Mouse (Mus musculus) liver, embryonic 14.5 days (tissue): ENCODE measurements at regions not wholly inside any gene's neighbourhood (a gene's known extent, or its start where the extent isn't known, plus 50 kb on each side); places are given as distances from the start of the nearest gene placed in this dataset.

ENCODE experiments used
- ATAC-seq: fragments of 200-750 bp; cut with Nextera tagmentation; 2 replicates; pipeline ENCODE4 v1.8.0; 2017; ENCODE audit warnings: moderate number of reproducible peaks, mild to moderate bottlenecking, moderate library complexity; ENCODE audit not compliant: insufficient read depth
- DNase-seq, 3 experiments: peaks; one replicate each; pipeline ENCODE4 v3.0.0-alpha.2; 2012 to 2013; ENCODE audit warnings: low read depth in 3 of 3, low spot score in 3 of 3
- H3K27ac ChIP-seq: fragments of 300-500 bp; sonication (generic); 2 replicates; pipeline ENCODE4 v1.5.1; 2014; ENCODE audit warnings: moderate library complexity, mild to moderate bottlenecking, control low read depth, inconsistent platforms
- H3K27me3 ChIP-seq: fragments of 300-500 bp; sonication (generic); 2 replicates; pipeline ENCODE4 v1.6.1; 2014; ENCODE audit warnings: mild to moderate bottlenecking, low read length, moderate library complexity; ENCODE audit not compliant: control insufficient read depth, insufficient read depth
- H3K36me3 ChIP-seq: fragments of 300-500 bp; sonication (generic); replicated peaks from 2 replicates; pipeline ENCODE4 v1.6.1; 2014; ENCODE audit warnings: low read depth; ENCODE audit not compliant: control insufficient read depth, insufficient read depth
- H3K4me1 ChIP-seq, 2 experiments: fragments of 200-500 bp in 1 of 2; fragments of 300-500 bp in 1 of 2; sonication (generic) in 1 of 2; replicated peaks; 2 replicates each; pipeline ENCODE4 v1.6.1; 2012 to 2014; ENCODE audit warnings: antibody characterized with exemption in 1 of 2, inconsistent platforms in 1 of 2, low read length in 1 of 2; ENCODE audit not compliant: control insufficient read depth in 2 of 2, insufficient read depth in 2 of 2
- H3K4me2 ChIP-seq: fragments of 300-500 bp; sonication (generic); 2 replicates; pipeline ENCODE4 v1.6.1; 2014; ENCODE audit warnings: low read depth, mild to moderate bottlenecking, control low read depth, moderate library complexity
- H3K4me3 ChIP-seq, 2 experiments: fragments of 200-500 bp in 1 of 2; fragments of 300-500 bp in 1 of 2; sonication (generic) in 1 of 2; 2 replicates each; pipeline ENCODE4 v1.5.1; 2012 to 2014; ENCODE audit warnings: low read depth in 2 of 2, low read length in 2 of 2, mild to moderate bottlenecking in 2 of 2, control low read depth in 1 of 2, inconsistent platforms in 1 of 2, moderate library complexity in 1 of 2; ENCODE audit not compliant: insufficient read depth in 1 of 2
- H3K9ac ChIP-seq: fragments of 300-500 bp; sonication (generic); replicated peaks from 2 replicates; pipeline ENCODE4 v1.6.1; 2014; ENCODE audit warnings: mild to moderate bottlenecking, control low read depth, moderate library complexity
- H3K9me3 ChIP-seq: fragments of 300-500 bp; sonication (generic); 2 replicates; pipeline ENCODE4 v1.6.1; 2016; ENCODE audit warnings: low read length, mixed read lengths; ENCODE audit not compliant: control insufficient read depth
- CTCF ChIP-seq: IDR thresholded peaks from 2 replicates; pipeline ENCODE4 v1.5.1; 2016; ENCODE audit warnings: antibody characterized with exemption, low read depth, control low read depth
- EP300 ChIP-seq: IDR thresholded peaks from 2 replicates; pipeline ENCODE4 v1.6.1; 2016; ENCODE audit warnings: antibody characterized with exemption, low read depth
- WGBS: fragments of 180-500 bp; shearing (Covaris S2); extraction: QIAGEN DNeasy Blood & Tissue Kit; methylation state at CpG from one replicate; pipeline ENCODE4 v1.1.7; 2014; ENCODE audit not compliant: insufficient replicate concordance; 5-methylcytosine and 5-hydroxymethylcytosine counted together

DNA sequence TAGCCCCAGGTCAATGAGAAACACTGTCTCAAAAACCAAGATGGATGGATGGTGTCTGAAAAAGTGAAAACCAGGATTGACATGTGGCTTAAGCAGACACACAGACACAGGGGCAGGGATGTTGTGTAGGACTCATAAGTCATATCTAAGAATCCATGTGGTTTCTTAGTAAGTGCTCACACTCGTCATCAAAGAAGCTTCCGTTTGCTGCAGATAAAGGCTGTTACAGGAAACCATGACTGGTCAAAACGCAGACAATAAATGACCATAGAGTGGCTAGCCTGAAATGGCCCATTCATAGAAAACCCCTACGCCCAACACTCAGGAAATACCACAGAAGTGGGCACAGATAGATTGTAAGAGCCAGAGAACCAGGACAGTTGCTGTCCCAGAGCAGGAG lies 118.8 kb upstream of the Mgat5 start:
- TF ChIP-seq EP300 (no peak), CTCF (no peak)
- no peak overlapping the region for H3K4me3 ChIP-seq
- H3K36me3 ChIP-seq: no peaks in the 10 kb centered on the region
- ATAC-seq: no peak
- no peaks in the 10 kb centered on the region for H3K9me3 ChIP-seq
- H3K27me3 ChIP-seq: no peaks in the 10 kb centered on the region
- H3K4me2 ChIP-seq: no peak overlapping the region
- no peak overlapping the region for H3K9ac ChIP-seq
- 8% methylated on average over 4 of the region's 4 CpGs for WGBS
- no peak for DNase-seq
- no peaks in the 10 kb centered on the region for H3K4me1 ChIP-seq
- no peak overlapping the region for H3K27ac ChIP-seq

DNA sequence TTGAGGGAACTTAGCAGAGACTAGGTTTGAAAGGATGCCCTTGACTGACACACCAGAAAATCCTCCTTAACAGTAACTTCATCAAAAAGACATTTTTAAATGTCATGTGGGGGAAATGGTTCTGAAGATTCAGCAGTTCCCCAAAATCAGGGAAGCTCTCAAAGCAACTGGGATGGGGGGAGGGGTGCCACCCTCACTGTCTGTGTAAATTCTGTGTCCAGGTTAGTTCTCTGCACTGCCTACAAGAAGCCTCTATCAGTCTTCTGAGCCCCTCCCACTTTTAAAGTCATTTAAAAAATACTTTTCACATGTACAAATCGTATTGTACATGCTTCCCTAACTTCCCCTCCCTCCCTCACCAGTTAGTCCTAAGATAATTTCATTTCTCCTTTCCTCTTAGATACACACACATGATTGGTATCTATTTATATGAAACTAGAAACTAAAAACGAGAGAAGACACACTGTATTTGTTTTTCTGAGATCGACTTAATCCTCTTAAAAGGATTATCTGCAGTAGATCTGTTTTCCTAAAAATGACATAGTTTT lies 121.0 kb upstream of the Mgat5 start:
- 29% methylated on average over 3 of the region's 3 CpGs for WGBS
- TF ChIP-seq EP300 (no peak), CTCF (no peak)
- no peak overlapping the region for H3K4me2 ChIP-seq
- H3K4me3 ChIP-seq: no peak overlapping the region
- DNase-seq (no peak), ATAC-seq (no peak)
- H3K27me3 ChIP-seq: no peaks in the 10 kb centered on the region
- no peaks in the 10 kb centered on the region for H3K36me3 ChIP-seq
- no peaks in the 10 kb centered on the region; the same call in 1 of the 2 replicates for H3K9me3 ChIP-seq
- H3K27ac ChIP-seq: no peak overlapping the region
- no peaks in the 10 kb centered on the region for H3K4me1 ChIP-seq
- no peak overlapping the region for H3K9ac ChIP-seq

DNA sequence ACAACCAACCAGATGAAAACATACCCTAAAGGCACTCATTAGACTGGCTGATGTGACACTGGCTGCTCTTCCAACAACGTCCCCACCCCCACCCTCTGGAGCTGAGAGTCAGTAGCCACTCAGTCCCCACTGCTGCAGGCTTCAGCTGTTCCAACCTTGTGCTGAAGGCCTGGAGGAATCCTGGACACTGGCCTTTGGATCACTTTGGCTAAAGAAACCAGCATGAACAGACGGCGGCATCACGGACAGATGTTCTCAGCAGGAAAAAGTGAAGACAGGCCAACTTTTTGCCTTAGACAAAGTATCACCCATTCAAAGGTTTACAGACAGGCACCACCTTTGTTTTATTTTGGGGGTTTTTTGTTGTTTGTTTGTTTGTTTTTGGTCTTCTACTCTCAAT lies 125.8 kb upstream of the Mgat5 start:
- no peaks in the 10 kb centered on the region for H3K36me3 ChIP-seq
- H3K27ac ChIP-seq: no peak overlapping the region
- no peaks in the 10 kb centered on the region; the same call in 1 of the 2 replicates for H3K9me3 ChIP-seq
- DNase-seq (no peak), ATAC-seq (no peak)
- WGBS: 64% methylated on average over 4 of the region's 4 CpGs
- H3K9ac ChIP-seq: no peak overlapping the region
- no peaks in the 10 kb centered on the region for H3K27me3 ChIP-seq
- TF ChIP-seq EP300: no peak
- no peak for TF ChIP-seq CTCF
- H3K4me3 ChIP-seq: no peak overlapping the region
- H3K4me2 ChIP-seq: no peak overlapping the region
- H3K4me1 ChIP-seq: no peaks in the 10 kb centered on the region

- Histone ChIP-seq H3K9me3 (no peaks in the 10 kb centered on the region), H3K4me3 (no peak overlapping the region), H3K27ac (no peak overlapping the region), H3K27me3 (no peaks in the 10 kb centered on the region), H3K4me1 (no peaks in the 10 kb centered on the region), H3K9ac (no peak overlapping the region), H3K36me3 (no peaks in the 10 kb centered on the region), H3K4me2 (no peak overlapping the region)
- WGBS: 45% methylated on average over 2 of the region's 2 CpGs
- no peak for ATAC-seq
- TF ChIP-seq CTCF: no peak
- no peak for TF ChIP-seq EP300
- DNase-seq: no peak
Observed at GRCm38 (mm10) chr1:127062430-127062829, 142.4 kb upstream of the Mgat5 start.

- WGBS: 50% methylated on average over 6 of the region's 6 CpGs
Observed at GRCm38 (mm10) chr1:127045711-127046420, 158.9 kb upstream of the Mgat5 start.

More at GRCm38 (mm10) chr1:127045711-127046420, 158.9 kb upstream of the Mgat5 start:
- H3K27ac ChIP-seq: no peak overlapping the region
- H3K36me3 ChIP-seq: no peaks in the 10 kb centered on the region
- no peak overlapping the region for H3K4me2 ChIP-seq
- H3K4me3 ChIP-seq: no peak overlapping the region
- H3K27me3 ChIP-seq: no peaks in the 10 kb centered on the region
- DNase-seq: no peak
- ATAC-seq: no peak
- H3K4me1 ChIP-seq: no peaks in the 10 kb centered on the region
- H3K9me3 ChIP-seq: no peaks in the 10 kb centered on the region
- no peak for TF ChIP-seq CTCF
- no peak for TF ChIP-seq EP300
- H3K9ac ChIP-seq: no peak overlapping the region
